Mouse (Mus musculus) kidney, adult 2 months (tissue): Measurements from ENCODE around the gene Styxl1.

Experiments used
- CTCF ChIP-seq: fragments of 200-500 bp; conservative IDR thresholded peaks from 2 replicates; pipeline ENCODE4 v1.5.1; 2011; ENCODE audit warnings: low read depth, mild to moderate bottlenecking, control low read depth, low read length, moderate library complexity, mixed read lengths; ENCODE audit not compliant: insufficient read depth, insufficient read length
- POLR2A ChIP-seq: fragments of 200-500 bp; IDR thresholded peaks from one replicate; pipeline ENCODE4 v1.6.1; 2011; ENCODE audit warnings: low read depth, low read length, control low read depth

DNA sequence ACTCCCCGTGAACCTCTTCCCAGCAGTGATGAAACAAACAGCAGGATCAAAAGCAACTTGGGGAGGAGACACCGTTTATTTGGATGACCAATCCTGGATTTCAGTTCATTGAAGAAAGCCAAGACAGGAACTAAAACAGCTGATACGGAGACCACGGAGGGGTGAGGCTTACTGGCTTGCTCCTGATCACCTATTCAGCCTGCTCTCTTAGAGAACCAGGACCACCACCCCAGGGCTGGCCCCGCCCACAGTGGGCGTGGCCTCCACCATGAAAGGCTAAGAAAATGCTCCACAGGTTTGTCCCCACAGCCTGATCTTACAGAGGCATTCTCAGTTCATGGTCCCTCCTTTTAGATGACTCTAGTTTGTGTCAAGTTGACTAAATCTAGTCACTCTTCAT lies 39.9 kb downstream of the Styxl1 start:
- TF ChIP-seq POLR2A (no peak), CTCF (no peak)
